Mouse (Mus musculus) liver, embryonic 16.5 days (tissue): ENCODE results near the gene Rrn3. TPM values are rescaled to one million over a fixed set of nuclear protein-coding genes. Genes with fewer than 3 reads are reported as not detected.

Experiments used
- ATAC-seq: fragments of 200-750 bp; cut with Nextera tagmentation; 2 replicates; pipeline ENCODE4 v1.8.0; 2017; ENCODE audit warnings: low read depth, mild to moderate bottlenecking, moderate number of reproducible peaks, moderate library complexity
- H3K27ac ChIP-seq: fragments of 300-500 bp; sonication (generic); 2 replicates; pipeline ENCODE4 v1.5.1; 2014; ENCODE audit warnings: mild to moderate bottlenecking, low read length
- H3K27me3 ChIP-seq: fragments of 300-500 bp; sonication (generic); 2 replicates; pipeline ENCODE4 v1.6.1; 2014; ENCODE audit warnings: low read depth, low read length, mixed read lengths; ENCODE audit not compliant: control insufficient read depth, insufficient read depth
- H3K36me3 ChIP-seq: fragments of 300-500 bp; sonication (generic); 2 replicates; pipeline ENCODE4 v1.6.1; 2014; ENCODE audit warnings: mild to moderate bottlenecking; ENCODE audit not compliant: control insufficient read depth, insufficient read depth
- H3K4me1 ChIP-seq: fragments of 300-500 bp; sonication (generic); 2 replicates; pipeline ENCODE4 v1.6.1; 2014; ENCODE audit warnings: low read depth, low read length, mixed read lengths; ENCODE audit not compliant: control insufficient read depth
- H3K4me2 ChIP-seq: fragments of 300-500 bp; sonication (generic); 2 replicates; pipeline ENCODE4 v1.6.1; 2014; ENCODE audit warnings: low read depth, low read length, mixed read lengths
- H3K4me3 ChIP-seq: fragments of 300-500 bp; sonication (generic); 2 replicates; pipeline ENCODE4 v1.5.1; 2014; ENCODE audit warnings: low read depth, mild to moderate bottlenecking, low read length
- H3K9ac ChIP-seq: fragments of 300-500 bp; sonication (generic); 2 replicates; pipeline ENCODE4 v1.6.1; 2014; ENCODE audit warnings: low read depth, low read length
- H3K9me3 ChIP-seq: fragments of 300-500 bp; sonication (generic); replicated peaks from 2 replicates; pipeline ENCODE4 v1.6.1; 2016; ENCODE audit warnings: low read length; ENCODE audit not compliant: control insufficient read depth
- WGBS: fragments of 180-500 bp; shearing (Covaris S2); extraction: QIAGEN DNeasy Blood & Tissue Kit; methylation state at CpG from one replicate; pipeline ENCODE4 v1.1.7; 2014; ENCODE audit not compliant: insufficient replicate concordance; 5-methylcytosine and 5-hydroxymethylcytosine counted together
- polyA plus RNA-seq: library from polyadenylated mRNA; unstranded; fragments of >200 nt; fragmentation: Nextera tagmentation; extraction: Ambion mirVana; gene quantifications from 2 replicates; pipeline ENCODE4 v1.2.1, GENCODE M21; 2015

The Rrn3 gene
- polyA plus RNA-seq, 1 experiment from 2014 or later = 17.4 TPM

DNA sequence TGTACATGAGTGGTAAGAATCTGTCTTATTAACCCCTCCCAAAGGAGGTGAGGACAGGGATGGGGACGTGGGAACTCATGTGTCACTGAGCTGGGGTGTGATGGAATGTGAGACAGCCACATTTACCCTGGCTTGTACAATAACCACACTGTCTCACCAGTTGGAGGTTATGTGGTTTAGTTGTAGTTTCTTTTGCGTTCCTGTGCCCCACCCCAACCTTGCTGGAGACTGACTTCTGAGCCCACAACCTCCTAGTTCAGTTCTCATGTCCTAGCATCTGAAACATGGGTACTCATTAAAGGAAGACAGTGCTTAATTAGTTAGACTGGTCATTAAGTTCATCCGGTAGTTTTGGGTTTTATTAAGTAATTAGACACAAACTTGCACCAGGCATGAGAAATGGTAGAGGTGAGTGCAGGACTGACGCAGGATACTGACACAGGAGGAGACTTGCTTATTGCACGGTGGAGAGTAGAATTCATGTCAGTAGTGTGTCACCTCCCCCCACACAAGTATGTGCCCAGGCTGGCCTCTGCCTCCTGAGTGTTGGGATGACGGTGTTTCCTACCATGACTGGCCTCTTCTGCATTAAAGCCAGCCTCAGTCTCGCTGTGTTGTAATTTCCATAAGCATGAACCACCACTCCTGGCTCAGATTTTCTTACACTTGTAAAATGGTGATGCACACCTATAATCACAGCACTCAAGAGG, 45.4 kb downstream of the Rrn3 start:
- WGBS = 67% methylated on average over 7 of the region's 7 CpGs
- ATAC-seq = no peak
- no peak overlapping the region for H3K4me3 ChIP-seq
- H3K9me3 ChIP-seq = no peaks in the 10 kb centered on the region
- no peak overlapping the region for H3K27ac ChIP-seq
- H3K4me1 ChIP-seq = peaks cover 3% of the 10 kb centered on the region; the same call in 1 of the 2 replicates
- peaks cover 2% of the 10 kb centered on the region; the same call in 1 of the 2 replicates for H3K36me3 ChIP-seq
- no peak overlapping the region for H3K9ac ChIP-seq
- H3K4me2 ChIP-seq = no peak overlapping the region
- no peaks in the 10 kb centered on the region for H3K27me3 ChIP-seq

DNA sequence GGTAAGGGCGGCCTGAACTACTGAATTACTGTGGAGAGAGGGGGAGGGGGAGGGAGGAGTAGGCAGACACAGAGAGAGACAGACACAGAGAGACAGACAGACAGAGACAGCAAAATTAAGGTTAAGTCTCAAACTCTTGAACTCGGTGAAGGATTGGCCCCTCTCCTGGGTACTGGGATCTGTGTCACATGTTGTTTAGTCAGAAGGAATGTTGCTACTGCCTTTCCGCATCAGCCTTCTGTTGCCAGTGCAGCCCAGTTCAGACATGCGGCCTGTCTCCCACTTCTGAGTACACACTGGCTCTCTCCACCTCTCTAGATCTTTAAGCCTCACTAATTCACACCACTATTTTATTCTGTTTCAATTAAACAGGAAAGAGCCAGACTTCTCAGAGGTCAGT, 46.0 kb downstream of the Rrn3 start:
- H3K4me1 ChIP-seq = peaks cover 3% of the 10 kb centered on the region; the same call in 1 of the 2 replicates
- no peak overlapping the region for H3K9ac ChIP-seq
- no peak overlapping the region for H3K27ac ChIP-seq
- no peak for ATAC-seq
- WGBS = 75% methylated on average over 4 of the region's 4 CpGs
- H3K27me3 ChIP-seq = no peaks in the 10 kb centered on the region
- no peak overlapping the region for H3K4me2 ChIP-seq
- H3K36me3 ChIP-seq = peaks cover 2% of the 10 kb centered on the region; the same call in 1 of the 2 replicates
- H3K4me3 ChIP-seq = no peak overlapping the region
- H3K9me3 ChIP-seq = no peaks in the 10 kb centered on the region

DNA sequence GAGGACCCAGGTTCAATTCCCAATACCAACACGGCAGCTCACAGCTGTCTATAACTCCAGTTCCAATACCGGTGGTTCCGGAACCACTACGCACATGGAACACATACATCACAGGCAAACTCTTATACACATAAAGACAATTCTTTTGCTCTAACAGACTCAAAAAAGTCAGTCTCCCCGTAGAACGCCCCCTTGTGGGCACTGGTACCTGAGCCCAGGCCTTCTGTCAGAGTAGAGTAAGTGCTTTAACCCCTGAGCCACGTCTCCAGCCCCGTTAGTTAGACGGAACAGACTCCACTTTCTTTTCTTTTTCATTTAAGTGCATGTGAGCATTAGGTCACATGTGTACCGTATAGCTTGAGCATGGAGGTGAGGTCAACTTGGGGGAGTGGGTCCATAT, 49.9 kb downstream of the Rrn3 start:
- no peak overlapping the region for H3K4me3 ChIP-seq
- ATAC-seq = no peak
- no peaks in the 10 kb centered on the region for H3K9me3 ChIP-seq
- H3K4me1 ChIP-seq = no peaks in the 10 kb centered on the region
- H3K27me3 ChIP-seq = no peaks in the 10 kb centered on the region
- peaks cover 21% of the 10 kb centered on the region for H3K36me3 ChIP-seq
- WGBS = 82% methylated on average over 10 of the region's 10 CpGs
- no peak overlapping the region for H3K27ac ChIP-seq
- H3K4me2 ChIP-seq = no peak overlapping the region
- H3K9ac ChIP-seq = no peak overlapping the region

DNA sequence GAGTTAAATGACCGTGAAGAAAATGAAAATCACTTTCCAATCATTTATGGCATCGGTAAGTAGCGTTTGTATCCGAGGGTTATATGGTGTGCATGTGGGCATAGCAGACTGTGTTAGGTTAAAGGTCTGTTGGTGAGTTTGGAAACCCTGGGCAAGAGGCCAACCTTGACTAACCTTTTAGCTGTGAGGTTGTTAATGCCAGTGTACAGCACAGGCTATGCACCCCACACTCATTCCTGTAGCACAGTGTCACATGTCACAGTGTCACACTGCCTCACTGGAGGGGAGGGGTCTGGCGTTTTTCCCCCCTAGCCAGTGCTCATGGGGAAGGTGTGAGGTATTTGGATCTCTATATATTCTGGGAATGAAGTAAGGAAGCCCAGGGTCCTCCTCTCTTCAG, 51.1 kb downstream of the Rrn3 start:
- Histone ChIP-seq H3K4me2 (no peak overlapping the region), H3K9ac (no peak overlapping the region), H3K9me3 (no peaks in the 10 kb centered on the region), H3K27me3 (no peaks in the 10 kb centered on the region), H3K4me1 (no peaks in the 10 kb centered on the region), H3K36me3 (peaks cover 29% of the 10 kb centered on the region), H3K4me3 (no peak overlapping the region), H3K27ac (no peak overlapping the region)
- ATAC-seq = peak; percentile 35
- WGBS = 66% methylated on average over 5 of the region's 5 CpGs

DNA sequence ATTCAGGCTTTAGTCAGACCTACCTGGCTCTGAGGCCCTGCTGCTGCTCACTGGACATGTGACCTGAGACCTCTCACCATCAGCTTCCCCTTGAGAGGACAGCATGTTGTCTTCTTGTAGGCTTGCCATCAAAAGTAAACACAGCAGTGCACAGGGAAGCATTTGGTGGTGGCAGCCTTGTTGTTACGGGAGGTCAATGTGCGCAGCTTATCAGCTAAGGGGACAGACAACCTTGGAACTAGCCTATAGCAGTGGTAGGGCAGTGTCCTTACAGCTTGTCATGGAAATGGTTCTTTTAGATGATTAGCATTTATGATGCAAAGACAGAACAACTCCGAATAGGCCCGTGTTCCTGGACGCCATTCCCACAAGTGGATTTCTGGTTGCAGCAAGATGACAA, 53.9 kb downstream of the Rrn3 start:
- no peaks in the 10 kb centered on the region for H3K9me3 ChIP-seq
- WGBS = 76% methylated on average over 5 of the region's 5 CpGs
- no peak overlapping the region for H3K4me2 ChIP-seq
- H3K27ac ChIP-seq = no peak overlapping the region
- no peaks in the 10 kb centered on the region for H3K27me3 ChIP-seq
- H3K36me3 ChIP-seq = peaks cover 37% of the 10 kb centered on the region
- H3K4me1 ChIP-seq = no peaks in the 10 kb centered on the region
- H3K4me3 ChIP-seq = no peak overlapping the region
- no peak overlapping the region for H3K9ac ChIP-seq
- no peak for ATAC-seq

DNA sequence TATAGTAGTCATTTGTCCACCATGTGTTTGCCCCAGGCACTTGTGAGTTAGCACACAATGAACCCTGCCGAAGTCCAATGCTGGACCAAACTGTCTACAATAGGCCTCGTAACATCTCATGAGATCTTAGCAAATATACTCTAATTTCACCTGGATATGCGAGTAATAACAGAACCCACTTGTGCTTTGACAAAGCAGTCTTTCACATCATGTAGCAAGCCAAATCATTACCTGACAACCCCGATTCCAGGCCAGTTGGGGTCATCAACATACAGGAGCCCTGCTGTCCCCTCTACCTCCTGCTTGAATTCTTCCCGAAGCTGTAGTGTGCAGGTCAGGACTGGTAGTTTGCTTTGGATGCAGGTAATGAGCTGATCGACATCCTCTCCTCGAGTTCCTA, 59.5 kb downstream of the Rrn3 start:
- ATAC-seq = no peak

DNA sequence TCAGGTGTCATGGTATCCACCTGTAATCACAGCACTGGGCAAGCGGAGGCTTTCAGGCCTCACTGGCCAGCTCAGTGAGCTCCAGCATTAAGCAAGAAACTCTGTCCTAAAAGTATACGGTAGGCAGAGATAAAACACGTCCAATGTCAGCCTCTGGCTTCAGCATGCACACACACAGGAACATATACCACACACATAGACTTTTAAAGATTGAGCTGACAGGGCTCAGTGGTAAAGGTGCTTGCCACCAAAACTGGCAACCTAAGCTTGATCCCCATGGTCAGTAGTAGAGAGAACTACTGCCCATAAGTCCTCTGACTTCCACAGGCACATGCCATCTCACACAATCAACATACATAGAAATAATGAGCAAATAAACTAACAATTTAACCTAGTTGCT, 60.4 kb downstream of the Rrn3 start:
- Histone ChIP-seq H3K27me3 (no peaks in the 10 kb centered on the region), H3K9ac (no peak overlapping the region), H3K9me3 (no peaks in the 10 kb centered on the region), H3K27ac (no peak overlapping the region), H3K36me3 (peaks cover 15% of the 10 kb centered on the region), H3K4me3 (no peak overlapping the region), H3K4me2 (no peak overlapping the region), H3K4me1 (no peaks in the 10 kb centered on the region)
- 83% methylated on average over 3 of the region's 3 CpGs for WGBS
- ATAC-seq = no peak

More for the DNA sequence above, 59.5 kb downstream of the Rrn3 start:
- H3K9me3 ChIP-seq = no peaks in the 10 kb centered on the region
- H3K4me1 ChIP-seq = no peaks in the 10 kb centered on the region
- WGBS = 73% methylated on average over 7 of the region's 7 CpGs
- peaks cover 18% of the 10 kb centered on the region for H3K36me3 ChIP-seq
- no peak overlapping the region for H3K9ac ChIP-seq
- no peak overlapping the region for H3K27ac ChIP-seq
- H3K27me3 ChIP-seq = no peaks in the 10 kb centered on the region
- no peak overlapping the region for H3K4me3 ChIP-seq
- no peak overlapping the region for H3K4me2 ChIP-seq

DNA sequence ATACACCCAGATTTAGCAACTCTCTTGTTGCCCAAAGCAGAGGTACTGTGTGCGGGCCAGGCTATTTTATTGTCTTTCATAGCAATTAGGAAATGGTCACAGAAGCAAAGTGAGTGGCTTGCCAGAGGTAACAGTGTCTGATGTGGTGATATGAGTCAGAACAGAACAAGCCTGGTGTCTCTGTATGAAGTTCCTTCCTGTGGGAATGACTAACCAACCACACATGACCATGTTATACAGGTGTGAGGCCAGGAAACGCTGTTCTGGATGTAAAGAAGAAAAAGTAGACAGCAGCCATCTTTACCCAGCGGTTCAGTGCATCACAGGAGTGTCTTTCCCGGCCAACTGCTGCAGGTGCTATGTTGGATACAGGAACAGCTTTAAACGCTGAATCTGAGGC, 64.5 kb downstream of the Rrn3 start:
- no peak overlapping the region for H3K4me3 ChIP-seq
- no peak overlapping the region for H3K27ac ChIP-seq
- no peak for ATAC-seq
- no peaks in the 10 kb centered on the region for H3K27me3 ChIP-seq
- H3K4me2 ChIP-seq = no peak overlapping the region
- no peaks in the 10 kb centered on the region for H3K9me3 ChIP-seq
- no peak overlapping the region for H3K9ac ChIP-seq
- 77% methylated on average over 5 of the region's 5 CpGs for WGBS
- H3K36me3 ChIP-seq = peaks cover 3% of the 10 kb centered on the region; the same call in 1 of the 2 replicates
- H3K4me1 ChIP-seq = no peaks in the 10 kb centered on the region

DNA sequence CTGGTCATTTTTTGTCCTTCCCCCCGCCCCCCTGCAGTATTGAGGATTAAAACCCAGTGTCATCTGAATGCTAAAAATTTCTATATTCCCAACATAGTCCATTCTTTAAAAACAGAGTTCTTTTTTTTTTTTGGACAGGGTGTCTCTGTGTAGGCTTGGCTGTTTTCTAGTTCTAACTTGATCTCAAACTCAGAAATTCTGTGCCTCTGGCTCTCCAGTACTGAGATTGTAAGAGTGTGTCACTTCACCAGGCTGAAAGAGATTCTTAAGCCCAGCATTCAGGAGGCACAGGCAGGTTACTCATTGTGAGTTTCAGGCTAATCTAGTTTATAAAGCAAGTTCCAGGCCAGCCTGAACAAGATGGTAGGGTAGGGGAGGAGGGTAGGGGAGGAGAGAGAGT, 66.2 kb downstream of the Rrn3 start:
- WGBS = 74% methylated on average over 1 of the region's 1 CpGs
- H3K4me3 ChIP-seq = no peak overlapping the region
- no peak for ATAC-seq
- H3K9ac ChIP-seq = no peak overlapping the region
- H3K36me3 ChIP-seq = peaks cover 3% of the 10 kb centered on the region; the same call in 1 of the 2 replicates
- H3K27ac ChIP-seq = no peak overlapping the region
- no peaks in the 10 kb centered on the region for H3K4me1 ChIP-seq
- H3K27me3 ChIP-seq = no peaks in the 10 kb centered on the region
- no peak overlapping the region for H3K4me2 ChIP-seq
- no peaks in the 10 kb centered on the region for H3K9me3 ChIP-seq
